13 mouse cellular contexts compared by ENCODE assay signal in genomic region chr17:27118676-27119539, GRCm38 (mm10). TPM values are rescaled to one million over a fixed set of nuclear protein-coding genes. Genes with fewer than 3 reads are reported as not detected.
DNase-seq lines count a peak whose midpoint lies in the region; ATAC-seq and TF ChIP-seq lines count a peak whose summit lies in the region.
"Had no signal": no experiment of that assay in that cellular context is flagged by ENCODE, and none has a peak within 500 bp of the region (broad histone marks: within the 10 kb centered on the region; RNA-seq: fewer than 3 reads in every experiment).

No protein-coding gene starts in this region.

- no peak for TF ChIP-seq EP300 in stomach, postnatal 0 days (optimal IDR thresholded peaks at IDR 0.05)

- 0 out of 2 replicates have a peak overlapping the region, but pooled peaks have one; percentile 11 for H3K9ac ChIP-seq in intestine, embryonic 16.5 days (ENCODE audit: low read depth, low read length)
- H3K9ac ChIP-seq in intestine, embryonic 15.5 days: no peak overlapping the region
- H3K9ac ChIP-seq in stomach, postnatal 0 days (ENCODE audit: low read length): no peak overlapping the region
- H3K9ac ChIP-seq: heart, embryonic 15.5 days; liver, postnatal 0 days; midbrain, embryonic 15.5 days had no signal

- TF ChIP-seq CTCF in stomach, postnatal 0 days (IDR thresholded peaks at IDR 0.05; ENCODE audit: low read depth): 0 out of 2 replicates have a peak, but pooled peaks have one; percentile 18

- no peak overlapping the region for H3K4me3 ChIP-seq in intestine, embryonic 16.5 days (ENCODE audit: low read length)
- H3K4me3 ChIP-seq in intestine, embryonic 15.5 days (replicated peaks): no peak overlapping the region
- no peak overlapping the region for H3K4me3 ChIP-seq in stomach, postnatal 0 days (ENCODE audit: low read depth, low read length)
- H3K4me3 ChIP-seq: heart, embryonic 15.5 days; midbrain, embryonic 15.5 days had no signal

- H3K4me1 ChIP-seq in intestine, embryonic 16.5 days (ENCODE audit: control insufficient read depth, insufficient read depth, low read length): peaks cover 31% of the 10 kb centered on the region
- H3K4me1 ChIP-seq in intestine, embryonic 15.5 days (replicated peaks): peaks cover 38% of the 10 kb centered on the region
- 0 out of 2 replicates have a peak, but pooled peaks cover 2% of the 10 kb centered on the region for H3K4me1 ChIP-seq in stomach, postnatal 0 days (replicated peaks; ENCODE audit: control insufficient read depth, insufficient read depth)

- no peak for ATAC-seq in intestine, embryonic 16.5 days
- ATAC-seq in intestine, embryonic 15.5 days: no peak
- ATAC-seq in stomach, postnatal 0 days (ENCODE audit: low FRiP score, low TSS enrichment): no peak
- ATAC-seq: liver, postnatal 0 days; midbrain, embryonic 15.5 days had no signal

- DNase-seq in cerebellum, postnatal 10 days: peak; percentile 78
- DNase-seq in cerebellum, adult 18-20 months: no peak
- DNase-seq in thymus, postnatal 0 days (ENCODE audit: low spot score): peak; percentile 21
- DNase-seq in thymus, postnatal 36 days: no peak
- no peak for DNase-seq in stomach, postnatal 0 days (ENCODE audit: low spot score)
- no peak for DNase-seq in frontal cortex, adult 2 months (ENCODE audit: extremely low spot score in 1 of 2, low spot score in 1 of 2)
- DNase-seq: adrenal gland, postnatal 10 days; liver, postnatal 0 days had no signal

- no peak overlapping the region for H3K4me2 ChIP-seq in intestine, embryonic 16.5 days (ENCODE audit: low read depth, low read length)
- H3K4me2 ChIP-seq in intestine, embryonic 15.5 days (replicated peaks): no peak overlapping the region
- no peak overlapping the region for H3K4me2 ChIP-seq in stomach, postnatal 0 days (replicated peaks; ENCODE audit: low read depth)
- H3K4me2 ChIP-seq: heart, embryonic 15.5 days; midbrain, embryonic 15.5 days had no signal

- H3K27ac ChIP-seq in intestine, embryonic 16.5 days (ENCODE audit: low read length): no peak overlapping the region
- no peak overlapping the region for H3K27ac ChIP-seq in intestine, embryonic 15.5 days
- H3K27ac ChIP-seq in stomach, postnatal 0 days (replicated peaks): no peak overlapping the region
- H3K27ac ChIP-seq: heart, embryonic 15.5 days; midbrain, embryonic 15.5 days had no signal

- H3K9me3 ChIP-seq in intestine, embryonic 16.5 days (ENCODE audit: control insufficient read depth, low read length): no peaks in the 10 kb centered on the region
- no peaks in the 10 kb centered on the region for H3K9me3 ChIP-seq in intestine, embryonic 15.5 days
- no peaks in the 10 kb centered on the region for H3K9me3 ChIP-seq in stomach, postnatal 0 days (ENCODE audit: control insufficient read depth, low read length)
- H3K9me3 ChIP-seq: heart, embryonic 15.5 days; midbrain, embryonic 15.5 days had no signal

- no peaks in the 10 kb centered on the region for H3K27me3 ChIP-seq in intestine, embryonic 16.5 days (replicated peaks; ENCODE audit: control insufficient read depth, insufficient read depth, low read length)
- no peaks in the 10 kb centered on the region for H3K27me3 ChIP-seq in intestine, embryonic 15.5 days (replicated peaks)
- no peaks in the 10 kb centered on the region for H3K27me3 ChIP-seq in stomach, postnatal 0 days (ENCODE audit: control insufficient read depth, insufficient read depth, low read length)
- H3K27me3 ChIP-seq: midbrain, embryonic 15.5 days had no signal

- H3K36me3 ChIP-seq in intestine, embryonic 16.5 days (ENCODE audit: control insufficient read depth, insufficient read depth, low read length): peaks cover 27% of the 10 kb centered on the region; the same call in 1 of the 2 replicates
- H3K36me3 ChIP-seq in intestine, embryonic 15.5 days: peaks cover 33% of the 10 kb centered on the region; the same call in 1 of the 2 replicates
- H3K36me3 ChIP-seq in stomach, postnatal 0 days (ENCODE audit: control insufficient read depth, insufficient read depth, low read length): peaks cover 23% of the 10 kb centered on the region

- 75% methylated on average over 25 of the region's 25 CpGs for WGBS in intestine, embryonic 16.5 days
- WGBS in intestine, embryonic 15.5 days: 76% methylated on average over 25 of the region's 25 CpGs
- WGBS in stomach, postnatal 0 days: 74% methylated on average over 25 of the region's 25 CpGs

RNA-seq across cellular contexts. Expression of gene Uqcc2, which starts 14.8 kb away (rescaled TPM):
- 238 and 255 TPM in 2 replicates for polyA plus RNA-seq in intestine, embryonic 16.5 days (2015; fragmentation: Nextera tagmentation; extraction: Ambion mirVana)
- polyA plus RNA-seq in intestine, embryonic 15.5 days (2015; fragmentation: Nextera tagmentation; extraction: Ambion mirVana): 266 and 272 TPM in 2 replicates
- 266 and 304 TPM in 2 replicates for polyA plus RNA-seq in thymus, postnatal 0 days (2015; fragmentation: Nextera tagmentation; extraction: Ambion mirVana)
- polyA plus RNA-seq in stomach, postnatal 0 days (2015; fragmentation: Nextera tagmentation; extraction: Ambion mirVana): 234 and 250 TPM in 2 replicates
- polyA plus RNA-seq in frontal cortex, adult 2 months (2012; rRNA removed): 327 and 355 TPM in 2 replicates

RNA-seq across cellular contexts. Expression of gene Ip6k3, which starts 48.7 kb away (rescaled TPM):
- 0.09 and 0.11 TPM in 2 replicates for polyA plus RNA-seq in intestine, embryonic 16.5 days (2015; fragmentation: Nextera tagmentation; extraction: Ambion mirVana)
- 0.06 and 0.14 TPM in 2 replicates for polyA plus RNA-seq in intestine, embryonic 15.5 days (2015; fragmentation: Nextera tagmentation; extraction: Ambion mirVana)
- 0.46 and 0.49 TPM in 2 replicates for polyA plus RNA-seq in thymus, postnatal 0 days (2015; fragmentation: Nextera tagmentation; extraction: Ambion mirVana)
- 0.13 and 0.16 TPM in 2 replicates for polyA plus RNA-seq in stomach, postnatal 0 days (2015; fragmentation: Nextera tagmentation; extraction: Ambion mirVana)
- polyA plus RNA-seq in frontal cortex, adult 2 months (2012; rRNA removed): 1.1 and 1.3 TPM in 2 replicates
- polyA plus RNA-seq: small intestine, adult 2 months had no signal

Comparison
In these comparisons a context has a peak if more than half of its experiments do, and no peak if none do; other contexts are left out.
1. DNase-seq: peak in cerebellum, postnatal 10 days (2 of 2) and thymus, postnatal 0 days (single experiment); none in cerebellum, adult 18-20 months (0 of 2), thymus, postnatal 36 days (0 of 2), stomach, postnatal 0 days (single experiment) and frontal cortex, adult 2 months (0 of 2).